Mouse (Mus musculus) limb, embryonic 14.5 days (tissue): ENCODE data around the gene Mecom. TPM values are rescaled to one million over a fixed set of nuclear protein-coding genes. Genes with fewer than 3 reads are reported as not detected.
A peak's percentile ranks its signal among the peaks of the same experiment; 100 is the strongest.

ENCODE experiments used
- ATAC-seq: fragments of 200-750 bp; cut with Nextera tagmentation; 2 replicates; pipeline ENCODE4 v1.8.0; 2017; ENCODE audit warnings: low read depth, moderate number of reproducible peaks, moderate TSS enrichment; ENCODE audit not compliant: low FRiP score
- DNase-seq: peaks from one replicate; pipeline ENCODE4 v3.0.0-alpha.2; 2015; ENCODE audit warnings: low spot score
- H3K27ac ChIP-seq: fragments of 300-500 bp; sonication (generic); replicated peaks from 2 replicates; pipeline ENCODE4 v1.5.1; 2014; ENCODE audit warnings: low read depth, mild to moderate bottlenecking, low read length, moderate library complexity, mixed read lengths
- H3K27me3 ChIP-seq: fragments of 300-500 bp; sonication (generic); 2 replicates; pipeline ENCODE4 v1.6.1; 2014; ENCODE audit warnings: low read length, mixed read lengths; ENCODE audit not compliant: control insufficient read depth, insufficient read depth
- H3K36me3 ChIP-seq: fragments of 300-500 bp; sonication (generic); 2 replicates; pipeline ENCODE4 v1.6.1; 2014; ENCODE audit warnings: mild to moderate bottlenecking, low read length, moderate library complexity, mixed read lengths; ENCODE audit not compliant: control insufficient read depth, insufficient read depth
- H3K4me1 ChIP-seq: fragments of 300-500 bp; sonication (generic); 2 replicates; pipeline ENCODE4 v1.6.1; 2014; ENCODE audit warnings: antibody characterized with exemption, low read length, mixed read lengths; ENCODE audit not compliant: control insufficient read depth, insufficient read depth
- H3K4me2 ChIP-seq: fragments of 300-500 bp; sonication (generic); replicated peaks from 2 replicates; pipeline ENCODE4 v1.6.1; 2014; ENCODE audit warnings: low read depth, mild to moderate bottlenecking, low read length, moderate library complexity; ENCODE audit not compliant: severe bottlenecking
- H3K4me3 ChIP-seq: fragments of 300-500 bp; sonication (generic); replicated peaks from 2 replicates; pipeline ENCODE4 v1.5.1; 2014; ENCODE audit warnings: low read length
- H3K9ac ChIP-seq: fragments of 300-500 bp; sonication (generic); 2 replicates; pipeline ENCODE4 v1.6.1; 2014; ENCODE audit warnings: mild to moderate bottlenecking, low read depth, low read length, moderate library complexity; ENCODE audit not compliant: severe bottlenecking
- H3K9me3 ChIP-seq: fragments of 300-500 bp; sonication (generic); 2 replicates; pipeline ENCODE4 v1.6.1; 2016; ENCODE audit warnings: low read length; ENCODE audit not compliant: control insufficient read depth
- POLR2A ChIP-seq: fragments of 200-500 bp; IDR thresholded peaks from 2 replicates; pipeline ENCODE4 v1.8.0; 2012; ENCODE audit warnings: inconsistent platforms, mild to moderate bottlenecking, moderate library complexity, borderline replicate concordance; ENCODE audit not compliant: insufficient read depth, insufficient read length; ENCODE audit errors: extremely low read depth
- whole genome bisulfite sequencing: fragments of 180-500 bp; shearing (Covaris S2); extraction: QIAGEN DNeasy Blood & Tissue Kit; methylation state at CpG from one replicate; pipeline ENCODE4 v1.1.7; 2014; 5-methylcytosine and 5-hydroxymethylcytosine counted together
- polyA plus RNA-seq, 2 experiments: library from polyadenylated mRNA; depleted of rRNA in 1 of 2; stranded (reverse) in 1 of 2; unstranded in 1 of 2; fragments of >200 nt; fragmentation: Nextera tagmentation in 1 of 2; extraction: Ambion mirVana in 1 of 2; gene quantifications; 2 replicates each; pipeline versions ENCODE4 v1.2.1 to v1.2.3; 2012 to 2014

Gene Mecom
- polyA plus RNA-seq, 2 experiments, result 35.8 to 42.2 TPM

DNA sequence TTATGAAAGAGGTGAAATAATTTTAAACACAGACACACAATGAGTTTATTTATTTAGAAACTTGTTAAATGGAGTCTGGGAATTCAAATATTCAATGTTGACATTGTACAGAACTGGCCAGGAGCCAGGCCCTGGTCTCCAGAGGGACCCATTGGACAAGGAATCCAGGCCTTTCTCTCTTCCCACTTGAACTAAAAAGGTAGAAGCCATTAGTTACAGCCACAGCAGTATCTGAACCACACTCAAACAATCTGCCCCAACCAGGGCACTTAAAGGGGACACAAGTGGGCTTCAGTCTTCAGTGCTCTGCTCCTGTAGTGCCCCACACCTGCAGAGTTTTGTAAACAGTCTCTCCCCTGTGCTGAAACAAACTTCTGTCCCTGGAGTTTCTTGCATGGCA lies 44.0 kb downstream of the Mecom start:
- ATAC-seq (no peak), DNase-seq (peak; percentile 22)
- H3K9me3 ChIP-seq, result no peaks in the 10 kb centered on the region
- H3K9ac ChIP-seq, result peak overlapping the region; percentile 28; the same call in 1 of the 2 replicates
- peak overlapping the region; percentile 91; the same call in 1 of the 2 replicates for H3K4me2 ChIP-seq
- H3K27ac ChIP-seq, result peak overlapping the region; percentile 75
- peaks cover 33% of the 10 kb centered on the region for H3K4me1 ChIP-seq
- TF ChIP-seq POLR2A, result no peak
- H3K36me3 ChIP-seq, result no peaks in the 10 kb centered on the region
- no peaks in the 10 kb centered on the region for H3K27me3 ChIP-seq
- H3K4me3 ChIP-seq, result 0 out of 2 replicates have a peak overlapping the region, but pooled peaks have one; percentile 2

DNA sequence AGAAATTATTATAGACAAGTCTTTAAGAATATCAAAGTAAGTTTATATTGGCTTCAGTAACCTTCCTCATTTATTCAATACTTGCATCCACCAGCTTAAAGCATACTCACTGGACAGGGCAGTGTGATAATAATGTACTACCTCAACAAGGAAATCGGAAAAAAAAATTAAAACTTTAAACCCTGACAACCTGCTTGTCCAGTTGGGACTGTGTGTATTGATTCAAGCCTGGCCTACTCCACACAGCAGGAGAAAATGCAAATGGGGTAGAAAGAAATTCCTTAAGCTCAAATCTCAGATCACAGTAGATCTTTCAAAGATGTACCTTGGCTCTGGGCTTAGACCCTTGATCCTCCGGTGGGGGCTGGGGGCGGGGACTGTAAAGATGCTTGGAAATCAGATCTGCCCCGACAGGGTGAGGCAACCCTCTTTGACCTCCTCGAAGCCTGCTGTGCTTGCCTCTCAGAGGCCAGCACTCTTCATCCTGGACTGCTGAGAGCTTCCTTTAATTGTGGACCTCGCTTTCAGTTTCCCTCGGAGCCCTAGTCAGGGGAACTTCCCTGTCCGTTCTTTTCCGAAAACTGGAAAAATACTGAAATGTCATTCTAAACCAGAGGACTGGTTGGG lies 49.5 kb downstream of the Mecom start:
- peaks cover 13% of the 10 kb centered on the region for H3K4me1 ChIP-seq
- DNase-seq (no peak), ATAC-seq (no peak; the same call in 1 of the 2 replicates)
- no peak overlapping the region for H3K4me3 ChIP-seq
- no peak overlapping the region for H3K4me2 ChIP-seq
- H3K27ac ChIP-seq, result no peak overlapping the region
- H3K9me3 ChIP-seq, result 0 out of 2 replicates have a peak, but pooled peaks cover 2% of the 10 kb centered on the region
- no peaks in the 10 kb centered on the region for H3K36me3 ChIP-seq
- H3K9ac ChIP-seq, result no peak overlapping the region
- no peak for TF ChIP-seq POLR2A
- no peaks in the 10 kb centered on the region for H3K27me3 ChIP-seq
- WGBS, result 28% methylated on average over 9 of the region's 9 CpGs

DNA sequence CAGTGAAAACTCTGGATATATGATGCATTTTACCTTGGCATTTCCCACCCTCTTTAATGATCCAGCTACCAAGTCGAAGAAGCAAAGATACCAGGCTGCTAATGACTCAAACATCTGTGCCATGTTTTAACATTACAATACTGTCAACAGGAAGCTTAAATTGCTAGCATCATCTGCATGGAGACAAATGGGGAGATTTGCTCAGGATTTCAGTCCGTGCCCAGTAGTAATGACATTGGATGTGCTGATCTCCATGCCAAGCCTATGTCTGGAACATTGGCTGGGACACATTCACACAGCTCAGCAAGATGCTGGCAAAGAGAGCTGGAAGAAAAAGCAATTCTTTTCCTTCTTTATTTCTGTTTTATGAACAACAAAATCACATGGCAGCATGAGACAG lies 53.4 kb downstream of the Mecom start:
- Histone ChIP-seq H3K27ac (no peak overlapping the region), H3K36me3 (0 out of 2 replicates have a peak, but pooled peaks cover 3% of the 10 kb centered on the region), H3K4me2 (no peak overlapping the region), H3K4me1 (peaks cover 18% of the 10 kb centered on the region), H3K9me3 (peaks cover 8% of the 10 kb centered on the region; the same call in 1 of the 2 replicates), H3K9ac (no peak overlapping the region), H3K4me3 (no peak overlapping the region), H3K27me3 (no peaks in the 10 kb centered on the region)
- TF ChIP-seq POLR2A, result no peak
- no peak for ATAC-seq
- no peak for DNase-seq
- WGBS, result 74% methylated on average over 2 of the region's 2 CpGs

DNA sequence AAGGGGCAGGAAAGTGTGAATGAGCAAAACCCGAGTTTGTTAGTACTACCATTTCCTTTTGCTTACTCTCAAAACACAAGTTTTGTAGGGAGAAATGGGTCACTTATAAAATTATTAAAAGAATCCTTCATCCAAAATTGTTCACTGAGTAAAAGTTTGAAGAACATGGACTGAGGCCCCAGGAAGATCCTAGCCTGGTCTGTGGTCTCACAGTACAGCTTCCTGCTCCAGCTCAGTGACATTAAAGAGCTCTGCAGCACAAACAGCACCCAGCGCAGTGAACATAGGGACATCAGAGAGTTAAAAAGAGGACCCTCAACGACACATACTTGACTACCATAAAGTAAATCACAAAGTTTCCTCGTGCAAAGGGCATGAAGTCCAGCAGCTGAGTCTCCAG lies 59.0 kb downstream of the Mecom start:
- Histone ChIP-seq H3K4me3 (no peak overlapping the region), H3K27me3 (no peaks in the 10 kb centered on the region), H3K36me3 (0 out of 2 replicates have a peak, but pooled peaks cover 3% of the 10 kb centered on the region), H3K9ac (no peak overlapping the region), H3K4me2 (no peak overlapping the region), H3K27ac (no peak overlapping the region), H3K4me1 (peaks cover 12% of the 10 kb centered on the region), H3K9me3 (peaks cover 8% of the 10 kb centered on the region; the same call in 1 of the 2 replicates)
- no peak for TF ChIP-seq POLR2A
- DNase-seq (no peak), ATAC-seq (no peak)
- 42% methylated on average over 4 of the region's 4 CpGs for WGBS

DNA sequence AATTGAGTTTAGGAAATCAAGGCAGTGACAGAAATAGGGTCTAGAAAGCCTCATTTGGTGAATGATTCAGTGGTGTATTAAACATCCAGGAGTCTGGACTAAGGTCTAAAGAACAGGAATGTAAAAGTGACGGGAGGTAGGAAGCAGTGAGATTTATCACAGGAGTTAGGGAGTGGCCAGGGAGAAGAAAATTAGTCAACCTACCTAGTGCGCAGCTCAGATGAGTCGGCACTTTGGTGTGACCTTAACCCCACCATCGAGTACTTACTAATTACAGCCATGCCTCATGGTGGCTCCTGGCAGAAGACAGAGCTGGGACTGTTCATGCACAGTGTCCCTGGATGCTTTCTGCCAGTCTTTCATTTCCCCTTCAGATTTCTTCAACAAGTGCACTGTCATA lies 61.4 kb downstream of the Mecom start:
- 84% methylated on average over 4 of the region's 4 CpGs for WGBS
- no peak for ATAC-seq
- no peak overlapping the region for H3K9ac ChIP-seq
- no peak overlapping the region for H3K27ac ChIP-seq
- no peaks in the 10 kb centered on the region for H3K9me3 ChIP-seq
- H3K27me3 ChIP-seq, result no peaks in the 10 kb centered on the region
- H3K4me2 ChIP-seq, result no peak overlapping the region
- no peak for DNase-seq
- H3K36me3 ChIP-seq, result no peaks in the 10 kb centered on the region
- peaks cover 10% of the 10 kb centered on the region for H3K4me1 ChIP-seq
- TF ChIP-seq POLR2A, result no peak
- H3K4me3 ChIP-seq, result no peak overlapping the region
